Mouse (Mus musculus) cortical plate, adult 2 months (tissue): ENCODE measurements around the gene 2310039H08Rik. TPM values are rescaled to one million over a fixed set of nuclear protein-coding genes. Genes with fewer than 3 reads are reported as not detected.

Source experiments
- H3K27ac ChIP-seq: fragments of 200-500 bp; 2 replicates; pipeline ENCODE4 v1.5.1; 2012; ENCODE audit warnings: low read length, control low read depth, inconsistent platforms; ENCODE audit not compliant: insufficient read depth
- H3K4me1 ChIP-seq: fragments of 200-500 bp; 2 replicates; pipeline ENCODE4 v1.6.1; 2011; ENCODE audit warnings: low read length; ENCODE audit not compliant: control insufficient read depth, insufficient read depth
- H3K4me3 ChIP-seq: fragments of 200-500 bp; 2 replicates; pipeline ENCODE4 v1.5.1; 2011; ENCODE audit warnings: mild to moderate bottlenecking, low read length, control low read depth; ENCODE audit not compliant: insufficient read depth
- CTCF ChIP-seq: fragments of 200-500 bp; IDR thresholded peaks from 2 replicates; pipeline ENCODE4 v1.5.1; 2011; ENCODE audit warnings: mild to moderate bottlenecking, control low read depth, low read length; ENCODE audit not compliant: insufficient read depth; ENCODE audit errors: extremely low read depth
- POLR2A ChIP-seq: fragments of 200-500 bp; IDR thresholded peaks from 2 replicates; pipeline ENCODE4 v1.6.1; 2011; ENCODE audit warnings: mild to moderate bottlenecking, low read length, control low read depth; ENCODE audit not compliant: insufficient read depth; ENCODE audit errors: extremely low read depth
- polyA plus RNA-seq: library from polyadenylated mRNA; depleted of rRNA; stranded (reverse); fragments of >200 nt; gene quantifications from 2 replicates; pipeline ENCODE4 v1.2.3, GENCODE M21; 2012; rRNA removed

2310039H08Rik gene
- 18.6 and 20.5 TPM in 2 replicates for polyA plus RNA-seq

GRCm38 (mm10) chr17:46772404-46773277 is at the start of gene 2310039H08Rik:
2310039H08Rik (plus strand) TSS chr17:46772635.
- TF ChIP-seq CTCF (no peak), POLR2A (peak; percentile 87)
- 0 out of 2 replicates have a peak, but pooled peaks cover 2% of the 10 kb centered on the region for H3K4me1 ChIP-seq
- H3K4me3 ChIP-seq, result peak within 1 kb of the TSS; percentile 85
- H3K27ac ChIP-seq, result peak within 1 kb of the TSS; percentile 48

- TF ChIP-seq CTCF, result no peak
- TF ChIP-seq POLR2A, result no peak
- Histone ChIP-seq H3K4me3 (no peak overlapping the region), H3K4me1 (no peaks in the 10 kb centered on the region)
Observed at GRCm38 (mm10) chr17:46724477-46725084, 47.9 kb upstream of the 2310039H08Rik start.

DNA sequence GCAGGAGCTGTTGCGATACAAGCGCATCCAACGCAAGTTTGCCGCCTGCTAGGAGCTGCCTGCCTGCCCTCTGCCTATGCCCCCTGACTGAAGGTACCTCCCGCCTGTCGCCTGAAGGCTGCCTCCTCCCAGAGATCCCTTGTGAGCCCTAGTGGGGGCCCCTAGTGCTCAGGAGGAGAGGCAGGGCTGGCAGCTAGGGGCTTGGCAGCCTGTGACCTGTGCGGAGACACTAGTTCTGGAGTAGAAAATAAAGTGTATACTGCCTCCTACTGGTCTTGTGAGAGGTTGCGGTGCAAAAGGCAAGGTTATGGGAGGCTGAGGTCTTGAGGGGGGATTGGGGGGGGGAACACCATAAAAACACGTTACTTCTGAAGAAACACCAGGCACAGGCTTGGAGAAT is 47.2 kb upstream of the 2310039H08Rik start:
- no peak overlapping the region for H3K27ac ChIP-seq
- no peaks in the 10 kb centered on the region for H3K4me1 ChIP-seq
- H3K4me3 ChIP-seq, result no peak overlapping the region
- peak; percentile 43 for TF ChIP-seq CTCF
- TF ChIP-seq POLR2A, result no peak

More at GRCm38 (mm10) chr17:46724477-46725084, 47.9 kb upstream of the 2310039H08Rik start:
- H3K27ac ChIP-seq, result no peak overlapping the region

GRCm38 (mm10) chr17:46725731-46726645 is 46.4 kb upstream of the 2310039H08Rik start:
- Histone ChIP-seq H3K27ac (no peak overlapping the region), H3K4me1 (no peaks in the 10 kb centered on the region), H3K4me3 (no peak overlapping the region)
- TF ChIP-seq CTCF (no peak), POLR2A (no peak)

DNA sequence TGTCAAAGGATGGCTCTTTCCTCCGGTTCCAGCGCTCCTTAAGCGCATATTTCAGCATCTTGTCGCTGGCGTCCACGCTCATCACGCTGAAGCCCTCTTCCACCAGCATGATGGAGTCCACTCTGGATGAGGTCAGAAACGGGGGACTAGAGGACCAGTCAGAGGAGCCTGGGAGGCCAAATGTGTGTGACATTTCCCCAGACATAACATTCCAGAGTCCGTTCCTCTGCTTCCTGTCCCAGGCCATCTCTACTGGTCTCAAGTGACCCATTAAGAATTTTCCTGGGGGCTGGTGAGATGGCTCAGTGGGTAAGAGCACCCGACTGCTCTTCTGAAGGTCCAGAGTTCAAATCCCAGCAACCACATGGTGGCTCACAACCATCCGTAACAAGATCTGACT is 45.2 kb upstream of the 2310039H08Rik start:
- Histone ChIP-seq H3K4me3 (no peak overlapping the region), H3K4me1 (no peaks in the 10 kb centered on the region), H3K27ac (no peak overlapping the region)
- TF ChIP-seq CTCF, result no peak
- no peak for TF ChIP-seq POLR2A

DNA sequence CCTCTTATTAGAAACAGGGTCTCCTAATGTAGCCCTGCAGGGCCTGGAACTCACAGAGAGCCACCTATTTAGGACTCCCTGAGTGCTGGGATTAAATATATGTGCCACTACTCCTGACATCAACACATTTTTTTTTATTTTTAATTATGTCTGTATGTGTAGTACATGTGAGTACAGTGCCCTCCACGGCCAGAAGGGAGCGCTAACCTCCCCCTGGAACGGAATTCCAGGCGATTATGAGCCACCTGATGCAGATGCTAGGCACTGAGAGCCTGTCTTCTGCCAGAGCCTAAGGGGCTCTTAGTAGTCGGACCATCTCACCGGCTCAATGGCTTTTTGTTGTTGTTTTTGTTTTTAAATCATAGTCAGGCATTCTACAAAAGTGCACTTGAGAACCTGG is 44.4 kb upstream of the 2310039H08Rik start:
- Histone ChIP-seq H3K4me1 (no peaks in the 10 kb centered on the region), H3K4me3 (no peak overlapping the region), H3K27ac (no peak overlapping the region)
- TF ChIP-seq CTCF, result no peak
- no peak for TF ChIP-seq POLR2A

DNA sequence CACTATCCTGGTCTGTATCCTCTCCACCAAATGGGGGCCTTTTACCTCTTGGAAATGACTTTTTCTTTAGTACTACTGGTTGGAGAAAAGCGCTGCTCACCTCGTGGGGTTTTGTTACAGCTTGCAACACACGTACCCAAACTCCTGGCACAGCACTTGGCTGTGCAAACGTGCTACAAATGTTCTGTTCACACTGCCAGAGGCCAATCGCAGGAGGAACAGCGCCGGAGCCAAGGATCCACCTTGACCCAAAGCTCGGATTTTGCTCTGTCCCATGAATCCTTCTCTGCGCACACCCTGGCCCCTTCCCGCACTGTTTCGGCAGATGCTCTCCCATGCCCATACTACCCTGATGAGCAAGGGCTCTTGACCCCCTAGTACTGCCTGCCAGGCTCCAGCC is 43.9 kb upstream of the 2310039H08Rik start:
- H3K27ac ChIP-seq, result no peak overlapping the region
- H3K4me3 ChIP-seq, result no peak overlapping the region
- H3K4me1 ChIP-seq, result no peaks in the 10 kb centered on the region
- TF ChIP-seq POLR2A (no peak), CTCF (no peak)

DNA sequence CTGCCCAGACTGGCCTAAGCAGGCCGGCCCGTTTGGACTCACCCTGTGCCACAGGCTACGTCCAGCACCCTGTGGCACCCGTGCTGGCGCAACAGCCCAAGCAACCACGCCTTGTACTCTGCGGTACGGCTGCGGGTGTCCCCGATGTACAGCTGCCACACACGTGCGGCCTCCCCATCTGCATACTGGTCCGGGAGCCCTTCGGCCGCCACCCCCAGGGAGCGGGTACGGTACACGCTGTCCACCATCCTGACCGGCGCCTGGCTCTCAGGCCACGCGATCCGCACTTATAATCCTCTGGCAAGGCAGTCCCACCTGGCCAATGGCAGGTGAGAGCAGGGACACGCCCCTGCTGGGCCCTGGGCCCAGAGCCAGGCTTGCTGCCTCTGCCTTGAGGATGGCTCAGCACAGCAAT is 43.5 kb upstream of the 2310039H08Rik start, which contains the start of gene Gnmt:
Gene Gnmt (minus strand): TSS at position 265 of the 415 bp plus-strand sequence.
- no peak within 1 kb of the TSS for H3K27ac ChIP-seq
- H3K4me3 ChIP-seq, result no peak within 1 kb of the TSS
- TF ChIP-seq CTCF (no peak), POLR2A (no peak)
- H3K4me1 ChIP-seq, result no peaks in the 10 kb centered on the region

DNA sequence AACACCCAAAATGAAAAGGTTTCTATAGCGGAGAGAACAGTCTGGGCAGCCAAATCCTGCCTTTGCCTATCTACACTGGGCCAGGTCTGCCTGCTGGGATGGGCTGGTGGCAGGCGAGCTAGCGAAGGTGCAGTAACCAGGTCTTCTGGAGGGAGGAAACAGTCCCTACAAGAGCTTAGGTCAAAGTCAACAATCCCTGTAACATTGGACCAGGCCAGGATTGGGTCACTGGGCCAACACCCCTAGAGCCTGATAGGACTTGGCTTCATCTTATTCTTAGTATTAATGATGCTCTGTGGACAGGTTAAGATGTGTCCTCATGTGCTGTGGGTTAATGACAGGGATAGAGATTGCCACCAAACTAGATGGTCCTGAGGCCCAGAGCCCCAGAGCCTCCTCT is 38.4 kb upstream of the 2310039H08Rik start:
- TF ChIP-seq POLR2A (no peak), CTCF (no peak)
- Histone ChIP-seq H3K27ac (no peak overlapping the region), H3K4me3 (no peak overlapping the region), H3K4me1 (no peaks in the 10 kb centered on the region)
